Mouse (Mus musculus) kidney, postnatal 4 days (tissue): Measurements from ENCODE around the gene Ssh2.

Experiments used
- DNase-seq, 2 experiments: peaks; one replicate each; pipeline ENCODE4 v3.0.0; 2021; ENCODE audit warnings: mixed read lengths in 2 of 2

Ssh2 gene

GRCm38 (mm10) chr11:77466544-77466943 is 250.5 kb downstream of the Ssh2 start:
- no peak for DNase-seq

GRCm38 (mm10) chr11:77467157-77467556 is 251.1 kb downstream of the Ssh2 start:
- DNase-seq: peak; percentile 80 to 87

GRCm38 (mm10) chr11:77467784-77468183 is 251.7 kb downstream of the Ssh2 start:
- DNase-seq: peak; percentile 86 to 90

GRCm38 (mm10) chr11:77468397-77468796 is 252.3 kb downstream of the Ssh2 start:
- DNase-seq: no peak

- no peak for DNase-seq
These were observed 255.3 kb downstream of the Ssh2 start for GRCm38 (mm10) chr11:77471407-77471806.

GRCm38 (mm10) chr11:77472775-77473174 is 256.7 kb downstream of the Ssh2 start:
- DNase-seq: no peak

GRCm38 (mm10) chr11:77476216-77476615 is 260.1 kb downstream of the Ssh2 start:
- no peak for DNase-seq

GRCm38 (mm10) chr11:77476895-77477294 is 260.8 kb downstream of the Ssh2 start:
- DNase-seq: no peak

GRCm38 (mm10) chr11:77483043-77483442 is 267.0 kb downstream of the Ssh2 start:
- DNase-seq: no peak

- no peak for DNase-seq
These were observed 267.6 kb downstream of the Ssh2 start for GRCm38 (mm10) chr11:77483510-77484255.

- DNase-seq: no peak
These were observed 269.1 kb downstream of the Ssh2 start for GRCm38 (mm10) chr11:77485229-77485628.

- no peak for DNase-seq
These were observed 270.7 kb downstream of the Ssh2 start for GRCm38 (mm10) chr11:77486798-77487197.

GRCm38 (mm10) chr11:77488771-77489581 is 272.9 kb downstream of the Ssh2 start:
- peak; percentile 46 to 53 for DNase-seq

- peak; percentile 85 to 88 for DNase-seq
These were observed 273.6 kb downstream of the Ssh2 start, which contains the start of gene Ankrd13b for GRCm38 (mm10) chr11:77489591-77490235. Ankrd13b (minus strand) TSS chr11:77489678.

- DNase-seq: no peak
These were observed 274.4 kb downstream of the Ssh2 start for GRCm38 (mm10) chr11:77490451-77490850.

GRCm38 (mm10) chr11:77491123-77491501 is 275.0 kb downstream of the Ssh2 start:
- DNase-seq: peak; percentile 97

- peak; percentile 83 to 89 for DNase-seq
These were observed 275.6 kb downstream of the Ssh2 start for GRCm38 (mm10) chr11:77491502-77492291.

- DNase-seq: peak; percentile 51 to 58
These were observed 276.3 kb downstream of the Ssh2 start for GRCm38 (mm10) chr11:77492311-77492871.

GRCm38 (mm10) chr11:77492911-77493332 is 276.8 kb downstream of the Ssh2 start:
- DNase-seq: peak; percentile 94 to 97

- DNase-seq: peak; percentile 67 to 76
These were observed 277.6 kb downstream of the Ssh2 start, which contains the start of gene Git1 for GRCm38 (mm10) chr11:77493512-77494343. Git1 (plus strand) TSS chr11:77493562.

GRCm38 (mm10) chr11:77494344-77494676 is 278.2 kb downstream of the Ssh2 start:
- no peak for DNase-seq
